In the genomic region with DNA sequence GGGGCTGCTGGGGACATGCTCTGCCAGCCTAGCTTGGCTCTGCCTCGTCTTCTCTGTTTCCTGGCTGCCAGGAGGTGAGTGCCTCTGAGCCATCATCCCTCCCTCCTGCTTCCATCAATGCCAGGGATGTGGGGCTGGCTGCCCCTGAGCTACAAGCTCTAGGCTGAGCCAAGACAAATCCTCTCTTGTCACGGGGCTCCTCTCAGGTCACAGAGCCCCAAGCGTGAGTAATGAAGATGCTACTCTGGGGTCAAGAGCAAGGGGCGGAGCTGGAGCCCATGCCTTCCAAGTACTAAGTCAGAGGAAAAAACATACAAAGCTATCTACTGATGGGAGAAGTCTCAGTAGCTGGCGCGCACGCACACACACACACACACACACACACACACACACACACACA, we compare ENCODE assay signal across 23 mouse cellular contexts. TPM values are rescaled to one million over a fixed set of nuclear protein-coding genes. Genes with fewer than 3 reads are reported as not detected.
DNase-seq lines count a peak whose midpoint lies in the region.
"Had no signal": no experiment of that assay in that cellular context is flagged by ENCODE, and none has a peak within 500 bp of the region (broad histone marks: within the 10 kb centered on the region; RNA-seq: fewer than 3 reads in every experiment).

No protein-coding gene starts in this region.

- H3K4me1 ChIP-seq in limb, embryonic 10.5 days: no peaks in the 10 kb centered on the region
- H3K4me1 ChIP-seq: embryonic facial prominence, embryonic 13.5 days; embryonic facial prominence, embryonic 15.5 days; forebrain, embryonic 10.5 days; forebrain, embryonic 12.5 days had no signal

- no peaks in the 10 kb centered on the region for H3K9me3 ChIP-seq in limb, embryonic 10.5 days (replicated peaks)
- H3K9me3 ChIP-seq: embryonic facial prominence, embryonic 13.5 days; embryonic facial prominence, embryonic 15.5 days; forebrain, embryonic 10.5 days; forebrain, embryonic 12.5 days; G1E had no signal

- WGBS in limb, embryonic 10.5 days: 84% methylated on average over 7 of the region's 7 CpGs

- H3K27me3 ChIP-seq in limb, embryonic 10.5 days (ENCODE audit: low read depth, poor library complexity, severe bottlenecking): no peaks in the 10 kb centered on the region
- H3K27me3 ChIP-seq: CH12.LX; embryonic facial prominence, embryonic 13.5 days; embryonic facial prominence, embryonic 15.5 days; forebrain, embryonic 12.5 days; Patski had no signal

- no peak overlapping the region for H3K27ac ChIP-seq in limb, embryonic 10.5 days
- H3K27ac ChIP-seq: embryonic facial prominence, embryonic 13.5 days; embryonic facial prominence, embryonic 15.5 days; forebrain, embryonic 10.5 days; forebrain, embryonic 12.5 days had no signal

- peak; percentile 62 to 90 for DNase-seq in adrenal gland, adult (ENCODE audit: inconsistent age in 2 of 2, low spot score in 1 of 2)
- no peak for DNase-seq in adrenal gland, postnatal 4 days (ENCODE audit: low spot score in 2 of 2)
- DNase-seq in adrenal gland, adult 2 months: peak; percentile 87
- peak; percentile 49 for DNase-seq in adrenal gland, postnatal 10 days
- peak; percentile 53 for DNase-seq in adrenal gland, postnatal 25 days
- DNase-seq in right cerebral cortex, postnatal 4 days: no peak
- DNase-seq in limb, embryonic 10.5 days (ENCODE audit: low spot score): no peak
- no peak for DNase-seq in layer of hippocampus, postnatal 10 days (ENCODE audit: low spot score in 2 of 2)
- DNase-seq: B cell, adult 2 months; cerebellum, adult 11-12 months; cerebellum, adult 2 months; cerebellum, adult 9-10 months; cerebellum, postnatal 10 days; cerebellum, postnatal 36 days; embryo, embryonic 11 days had no signal

- peaks cover 100% of the 10 kb centered on the region for H3K36me3 ChIP-seq in limb, embryonic 10.5 days

- H3K4me3 ChIP-seq in limb, embryonic 10.5 days: no peak overlapping the region
- H3K4me3 ChIP-seq: embryonic facial prominence, embryonic 13.5 days; embryonic facial prominence, embryonic 15.5 days; erythroblast, embryonic 14.5 days; forebrain, embryonic 10.5 days; forebrain, embryonic 12.5 days had no signal

RNA-seq across cellular contexts. Expression of a gene that starts 11.8 kb away (rescaled TPM):
- 100 to 1,000 TPM; 214 to 225 TPM for total RNA-seq in adrenal gland, postnatal 4 days (2021)
- 100 to 1,000 TPM; 231 to 336 TPM for total RNA-seq in adrenal gland, adult 2 months (2021)
- polyA plus RNA-seq in adrenal gland, adult 2 months (2012; rRNA removed): 150 and 191 TPM in 2 replicates
- 100 to 1,000 TPM; 169 to 183 TPM for total RNA-seq in adrenal gland, postnatal 10 days (2021)
- 337 and 444 TPM in 2 replicates for total RNA-seq in adrenal gland, postnatal 25 days (2021)
- 129 and 133 TPM in 2 replicates for polyA plus RNA-seq in limb, embryonic 10.5 days (2016; fragmentation: Nextera tagmentation; extraction: Ambion mirVana)
- 100 to 1,000 TPM; 116 to 123 TPM for total RNA-seq in layer of hippocampus, postnatal 10 days (2021)

RNA-seq across cellular contexts. Expression of a gene that starts 20.3 kb away (rescaled TPM):
- 100 to 1,000 TPM; 365 to 381 TPM for total RNA-seq in adrenal gland, postnatal 4 days (2021)
- total RNA-seq in adrenal gland, adult 2 months (2021): 100 to 1,000 TPM; 313 to 460 TPM
- polyA plus RNA-seq in adrenal gland, adult 2 months (2012; rRNA removed): 2,634 and 2,855 TPM in 2 replicates
- total RNA-seq in adrenal gland, postnatal 10 days (2021): 100 to 1,000 TPM; 250 to 386 TPM
- total RNA-seq in adrenal gland, postnatal 25 days (2021): 603 and 640 TPM in 2 replicates
- 299 and 383 TPM in 2 replicates for polyA plus RNA-seq in limb, embryonic 10.5 days (2016; fragmentation: Nextera tagmentation; extraction: Ambion mirVana)
- total RNA-seq in layer of hippocampus, postnatal 10 days (2021): 100 to 1,000 TPM; 245 to 279 TPM

RNA-seq across cellular contexts. Expression of a gene that starts 27.7 kb away (rescaled TPM):
- 10 to 100 TPM; 82.4 to 93.3 TPM for total RNA-seq in adrenal gland, postnatal 4 days (2021)
- total RNA-seq in adrenal gland, adult 2 months (2021): 10 to 100 TPM; 85.5 to 97.8 TPM
- polyA plus RNA-seq in adrenal gland, adult 2 months (2012; rRNA removed): 7.0 and 8.6 TPM in 2 replicates
- total RNA-seq in adrenal gland, postnatal 10 days (2021): 10 to 100 TPM; 73.1 to 74.6 TPM
- total RNA-seq in adrenal gland, postnatal 25 days (2021): 109 TPM in 2 replicates
- 67.3 and 67.9 TPM in 2 replicates for polyA plus RNA-seq in limb, embryonic 10.5 days (2016; fragmentation: Nextera tagmentation; extraction: Ambion mirVana)
- total RNA-seq in layer of hippocampus, postnatal 10 days (2021): 10 to 100 TPM; 42.1 to 45.0 TPM

RNA-seq across cellular contexts. Expression of a gene that starts 38.7 kb away (rescaled TPM):
- total RNA-seq in adrenal gland, postnatal 4 days (2021): 10 to 100 TPM in 1 of 2 experiments, 1 to 10 TPM in 1; 6.5 to 12.0 TPM
- total RNA-seq in adrenal gland, adult 2 months (2021): not detected
- polyA plus RNA-seq in adrenal gland, adult 2 months (2012; rRNA removed): 0.09 and 0.12 TPM in 2 replicates
- 1 to 10 TPM; 2.5 to 7.2 TPM for total RNA-seq in adrenal gland, postnatal 10 days (2021)
- 0.33 TPM in 1 of 2 replicates, not detected in the other for total RNA-seq in adrenal gland, postnatal 25 days (2021)
- 9.7 and 9.8 TPM in 2 replicates for polyA plus RNA-seq in limb, embryonic 10.5 days (2016; fragmentation: Nextera tagmentation; extraction: Ambion mirVana)
- not detected for total RNA-seq in layer of hippocampus, postnatal 10 days (2021)

RNA-seq across cellular contexts. Expression of a gene that starts 49.9 kb away (rescaled TPM):
- total RNA-seq in adrenal gland, postnatal 4 days (2021): 10 to 100 TPM; 37.8 to 42.8 TPM
- 10 to 100 TPM; 35.6 to 37.1 TPM for total RNA-seq in adrenal gland, adult 2 months (2021)
- 14.2 and 15.6 TPM in 2 replicates for polyA plus RNA-seq in adrenal gland, adult 2 months (2012; rRNA removed)
- 10 to 100 TPM; 33.3 to 34.5 TPM for total RNA-seq in adrenal gland, postnatal 10 days (2021)
- 39.2 and 40.0 TPM in 2 replicates for total RNA-seq in adrenal gland, postnatal 25 days (2021)
- 38.1 and 48.2 TPM in 2 replicates for polyA plus RNA-seq in limb, embryonic 10.5 days (2016; fragmentation: Nextera tagmentation; extraction: Ambion mirVana)
- total RNA-seq in layer of hippocampus, postnatal 10 days (2021): 10 to 100 TPM; 48.2 to 52.1 TPM

Comparison
In these comparisons a context has a peak if more than half of its experiments do, and no peak if none do; other contexts are left out.
1. DNase-seq: peak in adrenal gland, adult (2 of 2), adrenal gland, adult 2 months (single experiment), adrenal gland, postnatal 10 days (single experiment) and adrenal gland, postnatal 25 days (single experiment); none in adrenal gland, postnatal 4 days (0 of 2), right cerebral cortex, postnatal 4 days (single experiment), limb, embryonic 10.5 days (single experiment) and layer of hippocampus, postnatal 10 days (0 of 2).